9 mouse cellular contexts compared by ENCODE assay signal in genomic region chrX:100493500-100494067, GRCm38 (mm10). TPM values are rescaled to one million over a fixed set of nuclear protein-coding genes. Genes with fewer than 3 reads are reported as not detected.
A peak's percentile ranks its signal among the peaks of the same experiment; 100 is the strongest.
DNase-seq lines count a peak whose midpoint lies in the region; ATAC-seq and TF ChIP-seq lines count a peak whose summit lies in the region.
"Had no signal": no experiment of that assay in that cellular context is flagged by ENCODE, and none has a peak within 500 bp of the region (broad histone marks: within the 10 kb centered on the region; RNA-seq: fewer than 3 reads in every experiment).

No protein-coding gene starts in this region.

- peak overlapping the region; percentile 51 for H3K4me2 ChIP-seq in embryonic facial prominence, embryonic 12.5 days (replicated peaks)
- peak overlapping the region; percentile 56 for H3K4me2 ChIP-seq in intestine, embryonic 15.5 days (replicated peaks)
- H3K4me2 ChIP-seq in myocyte (ENCODE audit: low read depth): peak overlapping the region; percentile 71

- H3K36me3 ChIP-seq in liver, adult 2 months (ENCODE audit: control insufficient read depth, insufficient read depth, low read length): peaks cover 2% of the 10 kb centered on the region; the same call in 1 of the 2 replicates
- no peaks in the 10 kb centered on the region for H3K36me3 ChIP-seq in embryonic facial prominence, embryonic 12.5 days
- H3K36me3 ChIP-seq in intestine, embryonic 15.5 days: no peaks in the 10 kb centered on the region
- H3K36me3 ChIP-seq in myocyte (ENCODE audit: control insufficient read depth, insufficient read depth): peaks cover under 1% of the 10 kb centered on the region

- no peaks in the 10 kb centered on the region for H3K27me3 ChIP-seq in liver, adult 2 months (ENCODE audit: control insufficient read depth, insufficient read depth, low read length)
- H3K27me3 ChIP-seq in embryonic facial prominence, embryonic 12.5 days: peaks cover 6% of the 10 kb centered on the region; the same call in 1 of the 2 replicates
- H3K27me3 ChIP-seq in intestine, embryonic 15.5 days (replicated peaks): no peaks in the 10 kb centered on the region
- H3K27me3 ChIP-seq in myocyte (ENCODE audit: control insufficient read depth, insufficient read depth, insufficient read length): no peaks in the 10 kb centered on the region

- no peaks in the 10 kb centered on the region for H3K9me3 ChIP-seq in embryonic facial prominence, embryonic 12.5 days
- no peaks in the 10 kb centered on the region for H3K9me3 ChIP-seq in intestine, embryonic 15.5 days

- TF ChIP-seq CTCF in liver, adult 2 months (IDR thresholded peaks at IDR 0.05; ENCODE audit: low read depth, low read length): no peak

- H3ac ChIP-seq in myocyte (ENCODE audit: control insufficient read depth, insufficient read length): no peak overlapping the region

- no peak for TF ChIP-seq POLR2A in liver, adult 2 months (IDR thresholded peaks at IDR 0.05; ENCODE audit: extremely low read depth, insufficient read depth, low read length)
- TF ChIP-seq POLR2A in myocyte (IDR thresholded peaks at IDR 0.05; ENCODE audit: insufficient read length, low read depth): no peak

- peak overlapping the region; percentile 68 for H3K27ac ChIP-seq in liver, adult 2 months (replicated peaks; ENCODE audit: insufficient read depth, low read depth, low read length)
- H3K27ac ChIP-seq in embryonic facial prominence, embryonic 12.5 days: no peak overlapping the region
- H3K27ac ChIP-seq in intestine, embryonic 15.5 days: no peak overlapping the region

- 1% methylated on average over 22 of the region's 22 CpGs for WGBS in liver, adult 2 months
- WGBS in embryonic facial prominence, embryonic 12.5 days: 25% methylated on average over 22 of the region's 22 CpGs
- WGBS in intestine, embryonic 15.5 days: 17% methylated on average over 22 of the region's 22 CpGs

- H3K9ac ChIP-seq in liver, adult 2 months (ENCODE audit: low read depth, low read length): peak overlapping the region; percentile 81
- no peak overlapping the region for H3K9ac ChIP-seq in embryonic facial prominence, embryonic 12.5 days
- H3K9ac ChIP-seq in intestine, embryonic 15.5 days: 0 out of 2 replicates have a peak overlapping the region, but pooled peaks have one; percentile 20

- no peaks in the 10 kb centered on the region; the same call in 1 of the 2 replicates for H3K79me2 ChIP-seq in liver, adult 2 months (ENCODE audit: control insufficient read depth, insufficient read depth, low read length)
- H3K79me2 ChIP-seq in myocyte (ENCODE audit: control insufficient read depth, insufficient read depth): peaks cover 6% of the 10 kb centered on the region

- H3K4me3 ChIP-seq in liver, adult 2 months (ENCODE audit: insufficient read depth, low read depth, low read length): peak overlapping the region; percentile 60
- H3K4me3 ChIP-seq in embryonic facial prominence, embryonic 12.5 days: peak overlapping the region; percentile 57
- peak overlapping the region; percentile 49 for H3K4me3 ChIP-seq in intestine, embryonic 15.5 days (replicated peaks)
- H3K4me3 ChIP-seq in myocyte: peak overlapping the region; percentile 46

- peak; percentile 47; the same call in 1 of the 2 replicates for ATAC-seq in embryonic facial prominence, embryonic 12.5 days (ENCODE audit: insufficient number of reproducible peaks, insufficient read depth, low FRiP score, low TSS enrichment)
- peak; percentile 80 for ATAC-seq in intestine, embryonic 15.5 days

- DNase-seq in liver, adult 2 months (ENCODE audit: extremely low read depth, low read depth, low spot score): no peak
- DNase-seq in liver: no peak
- DNase-seq in left cerebral cortex, adult 8-10 months (ENCODE audit: low spot score in 2 of 2): no peak
- no peak for DNase-seq in right cerebral cortex, postnatal 14 days
- no peak for DNase-seq in layer of hippocampus, adult 18-20 months (ENCODE audit: low spot score in 2 of 2)

- no peaks in the 10 kb centered on the region; the same call in 1 of the 2 replicates for H3K4me1 ChIP-seq in liver, adult 2 months (ENCODE audit: control insufficient read depth, insufficient read depth, low read length)
- no peaks in the 10 kb centered on the region for H3K4me1 ChIP-seq in embryonic facial prominence, embryonic 12.5 days
- no peaks in the 10 kb centered on the region for H3K4me1 ChIP-seq in intestine, embryonic 15.5 days (replicated peaks)

TF ChIP-seq in myocyte, 11 proteins besides CTCF, POLR2A, EP300 and RAD21:
- TF ChIP-seq TCF12 (IDR thresholded peaks at IDR 0.05; ENCODE audit: insufficient read depth, poor library complexity, severe bottlenecking): no peak
- no peak for TF ChIP-seq SRF (IDR thresholded peaks at IDR 0.05; ENCODE audit: control insufficient read depth, insufficient read length, low read depth)
- TF ChIP-seq USF1 (IDR thresholded peaks at IDR 0.05; ENCODE audit: low read depth): no peak
- no peak for TF ChIP-seq MYOD1 (IDR thresholded peaks at IDR 0.05; ENCODE audit: control insufficient read depth in 1 of 3, insufficient read length in 2 of 3, low read depth in 2 of 3)
- TF ChIP-seq MYOG (IDR thresholded peaks at IDR 0.05; ENCODE audit: control insufficient read depth in 1 of 3, insufficient read depth in 1 of 3, insufficient read length in 2 of 3, low read depth in 2 of 3): no peak
- TF ChIP-seq CEBPB (IDR thresholded peaks at IDR 0.05; ENCODE audit: insufficient read depth, poor library complexity, severe bottlenecking): no peak
- no peak for TF ChIP-seq POLR2AphosphoS2 (IDR thresholded peaks at IDR 0.05; ENCODE audit: insufficient read length, low read depth)
- no peak for TF ChIP-seq E2F4 (IDR thresholded peaks at IDR 0.05; ENCODE audit: insufficient read depth)
- no peak for TF ChIP-seq MAX (IDR thresholded peaks at IDR 0.05; ENCODE audit: low read depth)
- TF ChIP-seq REST (IDR thresholded peaks at IDR 0.05; ENCODE audit: insufficient read depth, insufficient read length): no peak
- no peak for TF ChIP-seq TCF3 (IDR thresholded peaks at IDR 0.05; ENCODE audit: insufficient read length, low read depth)

RNA-seq across cellular contexts. Expression of gene Igbp1, which starts 0.5 kb away (rescaled TPM):
- total RNA-seq in liver, adult 2 months (2014; rRNA removed): 52.2 and 63.2 TPM in 2 replicates
- polyA plus RNA-seq in liver, adult 2 months (2012; rRNA removed): 18.5 and 20.4 TPM in 2 replicates
- polyA plus RNA-seq in embryonic facial prominence, embryonic 12.5 days (2016; fragmentation: Nextera tagmentation; extraction: Ambion mirVana): 37.5 and 38.1 TPM in 2 replicates
- 36.8 and 37.1 TPM in 2 replicates for polyA plus RNA-seq in intestine, embryonic 15.5 days (2015; fragmentation: Nextera tagmentation; extraction: Ambion mirVana)
- 37.6 TPM for polyA plus RNA-seq in myocyte (2012; fragmentation: generic; extraction: Trizol)
- 10 to 100 TPM; 37.1 to 41.5 (median 39.7) TPM for total RNA-seq in left cerebral cortex, adult 8-10 months (2022)
- 10 to 100 TPM; 38.1 to 39.6 TPM for total RNA-seq in layer of hippocampus, adult 18-20 months (2021)

RNA-seq across cellular contexts. Expression of gene Dgat2l6, which starts 31.1 kb away (rescaled TPM):
- not detected in 2 replicates for total RNA-seq in liver, adult 2 months (2014; rRNA removed)
- not detected in 2 replicates for polyA plus RNA-seq in liver, adult 2 months (2012; rRNA removed)
- polyA plus RNA-seq in embryonic facial prominence, embryonic 12.5 days (2016; fragmentation: Nextera tagmentation; extraction: Ambion mirVana): not detected in 2 replicates
- polyA plus RNA-seq in intestine, embryonic 15.5 days (2015; fragmentation: Nextera tagmentation; extraction: Ambion mirVana): not detected in 2 replicates
- polyA plus RNA-seq in myocyte (2012; fragmentation: generic; extraction: Trizol): not detected
- under 1 TPM; 0.13 to 0.63 (median 0.55) TPM for total RNA-seq in left cerebral cortex, adult 8-10 months (2022)
- under 1 TPM; 0.43 to 0.45 TPM for total RNA-seq in layer of hippocampus, adult 18-20 months (2021)
- total RNA-seq: adrenal gland, adult 18-20 months had no signal

RNA-seq across cellular contexts. Expression of gene Awat2, which starts 51.1 kb away (rescaled TPM):
- total RNA-seq in liver, adult 2 months (2014; rRNA removed): 1.2 and 1.5 TPM in 2 replicates
- 0.83 and 1.1 TPM in 2 replicates for polyA plus RNA-seq in liver, adult 2 months (2012; rRNA removed)
- 0.19 and 0.69 TPM in 2 replicates for polyA plus RNA-seq in embryonic facial prominence, embryonic 12.5 days (2016; fragmentation: Nextera tagmentation; extraction: Ambion mirVana)
- polyA plus RNA-seq in intestine, embryonic 15.5 days (2015; fragmentation: Nextera tagmentation; extraction: Ambion mirVana): 0.52 and 0.90 TPM in 2 replicates
- 0.40 TPM for polyA plus RNA-seq in myocyte (2012; fragmentation: generic; extraction: Trizol)
- under 1 TPM in 1 of 4 experiments, not detected in 3; 0.44 TPM for total RNA-seq in left cerebral cortex, adult 8-10 months (2022)
- total RNA-seq in layer of hippocampus, adult 18-20 months (2021): not detected
